Mouse (Mus musculus) testis, postnatal 14 days (tissue): ENCODE results near the gene Tedc2.

Source experiments
- DNase-seq: peaks from one replicate; pipeline ENCODE4 v3.0.0; 2021; ENCODE audit warnings: low spot score

The Tedc2 gene

DNA sequence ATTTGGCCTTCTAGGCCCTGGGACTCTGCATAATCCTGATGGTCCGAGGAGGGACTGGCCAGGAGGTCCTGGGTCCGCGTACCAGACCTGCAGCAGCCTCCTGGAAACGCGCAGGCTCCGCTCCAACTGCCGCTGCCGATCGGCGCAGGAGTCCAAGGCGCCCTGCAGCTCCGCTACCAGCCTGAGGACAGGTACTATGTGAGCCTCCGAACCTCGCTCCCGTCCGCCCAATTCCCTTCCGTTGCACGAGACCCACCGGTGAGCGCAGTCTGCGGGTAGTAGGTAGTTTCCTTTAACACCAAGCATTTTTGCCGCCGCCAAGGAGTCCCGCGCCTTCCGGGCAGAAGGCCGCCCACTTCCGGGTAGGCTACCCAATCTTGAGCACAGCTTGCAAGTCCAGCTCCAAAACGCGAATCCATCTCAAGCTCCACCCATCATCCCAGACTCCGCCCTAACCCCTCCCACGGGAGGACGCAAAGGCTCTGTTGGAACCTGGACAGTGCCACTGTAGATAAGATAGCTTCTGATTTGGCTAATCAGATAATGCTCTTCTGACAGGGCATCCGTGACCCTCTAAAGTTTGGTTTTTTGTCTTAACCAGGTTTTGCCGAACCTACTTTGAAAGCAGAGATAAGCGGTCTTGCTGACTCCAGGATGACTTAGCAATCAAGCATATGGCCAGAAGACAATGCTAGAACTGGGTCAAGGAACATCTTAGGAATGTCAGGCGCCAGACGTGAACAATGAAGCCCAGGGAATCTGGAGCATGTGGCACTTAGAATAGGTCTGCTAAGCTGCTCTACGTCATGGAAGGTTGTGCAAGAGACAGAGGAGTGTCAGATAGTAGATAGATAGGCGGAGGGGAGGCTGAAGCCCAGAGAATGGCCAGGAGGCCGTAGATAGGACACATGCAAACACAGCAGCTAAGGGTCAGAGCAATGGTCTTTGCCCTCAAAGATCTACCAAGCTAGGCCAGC lies at the start of gene Tedc2:
Tedc2 (minus strand) TSS at position 417 of the 977 bp plus-strand sequence.
- DNase-seq, result peak; percentile 89

DNA sequence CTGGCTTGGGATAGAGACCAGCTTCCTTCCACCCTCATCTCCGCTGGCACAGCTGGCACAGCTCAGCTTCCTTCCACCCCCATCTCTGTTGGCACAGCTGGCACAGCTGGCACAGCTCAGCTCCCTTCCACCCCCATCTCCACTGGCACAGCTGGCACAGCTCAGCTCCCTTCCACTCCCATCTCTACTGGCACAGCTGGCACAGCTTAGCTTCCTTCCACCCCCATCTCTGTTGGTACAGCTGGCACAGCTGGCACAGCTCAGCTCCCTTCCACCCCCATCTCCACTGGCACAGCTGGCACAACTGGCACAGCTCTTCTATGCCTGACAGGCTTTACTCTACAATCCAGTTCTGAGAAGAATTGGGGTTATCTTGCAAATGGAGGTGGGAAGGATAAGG lies 46.5 kb upstream of the Tedc2 start:
- DNase-seq, result no peak

DNA sequence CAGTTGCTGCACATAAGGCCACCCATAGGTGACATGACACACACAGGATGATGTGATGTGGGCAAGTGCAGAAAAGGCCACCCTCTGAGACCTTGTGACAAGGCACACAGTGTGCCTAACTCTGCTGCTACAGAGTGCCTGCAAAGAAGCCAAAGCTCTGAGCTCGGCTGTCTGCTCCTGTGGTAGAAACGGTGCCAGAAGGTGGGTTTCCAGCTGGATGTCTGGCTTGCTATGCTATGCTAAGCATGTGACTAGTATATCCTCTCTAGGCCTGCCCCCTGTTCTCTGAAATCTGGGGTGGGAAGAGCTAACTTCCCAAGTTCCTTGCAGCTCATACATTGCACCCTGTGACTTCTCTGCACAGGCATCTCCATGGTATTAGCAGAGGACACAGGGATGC lies 44.1 kb upstream of the Tedc2 start:
- DNase-seq, result no peak

DNA sequence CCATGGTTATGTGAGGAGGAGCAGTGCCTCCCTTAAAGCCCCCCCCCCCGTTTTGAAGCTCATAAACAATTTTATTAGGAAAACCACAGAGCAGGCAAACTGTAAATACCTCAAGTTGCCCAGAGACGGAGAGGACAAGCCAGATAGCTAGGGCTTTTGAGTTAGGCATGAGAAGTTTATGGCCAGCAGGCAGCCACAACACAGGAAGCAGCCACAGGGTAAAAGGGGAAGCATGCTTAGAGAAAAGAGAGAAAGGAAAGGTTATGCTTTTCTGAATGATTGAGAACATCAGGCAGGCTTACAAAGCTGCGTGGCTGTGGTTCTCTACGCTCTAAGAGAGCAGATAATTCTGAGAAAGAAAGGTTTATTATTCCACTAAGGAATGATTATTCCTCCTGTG lies 39.9 kb upstream of the Tedc2 start:
- DNase-seq, result no peak

DNA sequence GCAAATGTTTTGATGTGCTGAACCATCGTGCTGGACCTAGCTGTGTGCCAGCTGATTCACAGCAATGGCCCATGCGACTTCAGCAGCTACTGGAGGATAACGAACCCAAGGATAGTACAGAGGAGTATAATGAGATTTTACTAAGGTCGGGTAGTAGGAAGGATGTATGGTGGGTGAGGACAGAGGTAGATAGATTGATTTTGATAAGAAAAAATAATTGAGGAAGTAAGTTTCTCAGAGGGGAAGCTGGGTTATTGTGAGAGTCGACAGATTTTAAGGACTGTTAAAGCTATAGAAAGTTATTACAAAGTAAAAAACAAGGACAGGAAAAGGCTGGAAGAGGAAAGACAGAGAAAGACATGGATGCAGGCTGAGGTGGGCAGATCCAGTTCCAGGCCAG lies 39.1 kb upstream of the Tedc2 start:
- DNase-seq, result no peak

DNA sequence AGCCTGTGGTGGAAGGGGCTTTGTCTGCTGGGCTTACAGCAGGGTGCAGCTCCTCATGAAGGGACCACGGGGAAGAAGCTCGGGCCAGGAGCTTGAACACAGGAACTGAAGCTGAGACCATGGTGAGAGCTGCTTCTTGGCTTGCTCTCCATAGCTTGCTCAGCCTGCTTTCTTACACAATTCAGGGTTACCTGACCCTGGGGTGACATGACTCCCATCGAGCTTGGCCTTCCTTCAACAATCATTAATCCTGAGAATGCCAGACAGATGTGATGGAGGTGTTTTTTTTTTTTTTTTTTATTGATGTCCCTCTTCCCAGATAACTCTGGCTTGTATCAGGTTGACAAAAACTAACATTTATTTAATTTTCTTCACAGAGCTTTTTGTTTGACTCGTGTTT lies 38.3 kb upstream of the Tedc2 start:
- no peak for DNase-seq

DNA sequence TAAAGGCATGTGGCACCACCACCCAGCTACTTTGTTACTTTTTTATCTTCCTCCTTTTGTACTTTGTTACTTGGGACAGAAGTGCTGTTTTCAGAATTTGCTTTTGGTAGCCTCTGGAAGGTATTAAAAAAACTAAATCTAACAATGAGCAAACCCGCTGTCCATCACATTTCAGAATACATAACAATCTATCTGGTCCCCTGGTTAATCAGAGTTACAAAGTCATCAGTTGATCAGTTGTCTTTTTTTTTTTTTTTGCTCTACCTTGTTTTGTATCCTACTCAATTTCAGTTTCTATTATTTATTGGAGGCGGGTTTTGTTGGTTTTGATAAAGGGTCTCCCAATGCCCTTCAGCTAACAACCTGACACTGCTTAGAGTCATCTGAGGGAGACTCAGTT lies 31.7 kb upstream of the Tedc2 start:
- no peak for DNase-seq

DNA sequence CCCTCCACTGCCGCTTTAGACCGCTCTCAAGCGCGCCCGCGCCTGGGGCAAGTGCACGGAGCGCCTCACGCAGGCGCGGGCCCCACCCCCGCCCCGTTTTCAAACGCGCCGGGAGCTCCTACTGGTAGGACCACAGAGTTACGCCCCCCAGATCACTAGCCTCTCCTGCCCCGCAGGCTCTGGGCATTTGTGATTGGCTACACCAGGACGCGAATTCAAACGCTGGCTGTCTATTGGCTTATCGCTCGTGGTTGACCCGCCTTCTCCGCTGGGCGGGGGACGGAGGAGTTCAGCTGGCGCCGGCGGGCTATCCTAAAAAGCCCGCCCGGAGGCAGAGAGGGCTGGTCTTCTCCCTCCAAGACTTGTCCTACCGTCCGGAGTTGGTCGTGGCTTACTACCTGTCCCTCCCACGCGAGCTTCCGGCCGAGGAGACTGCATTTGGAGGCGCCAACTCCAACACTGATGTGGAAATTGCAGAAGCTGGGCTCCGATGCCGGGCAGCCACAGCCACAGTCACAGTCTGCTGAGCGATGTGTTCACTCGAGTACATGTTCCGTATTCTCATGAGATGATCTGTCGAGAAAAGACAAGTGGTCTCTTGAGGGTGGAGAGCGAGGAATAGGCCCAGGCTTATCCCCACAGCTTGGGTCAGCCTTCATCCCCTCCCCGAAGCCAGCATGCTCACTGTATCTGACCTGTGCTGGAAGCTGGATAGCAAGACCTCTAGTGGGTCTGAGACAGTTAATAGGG lies 30.8 kb upstream of the Tedc2 start, which contains the start of gene Ccnf:
Ccnf (minus strand) TSS at position 165 of the 750 bp plus-strand sequence.
- DNase-seq, result peak; percentile 97

DNA sequence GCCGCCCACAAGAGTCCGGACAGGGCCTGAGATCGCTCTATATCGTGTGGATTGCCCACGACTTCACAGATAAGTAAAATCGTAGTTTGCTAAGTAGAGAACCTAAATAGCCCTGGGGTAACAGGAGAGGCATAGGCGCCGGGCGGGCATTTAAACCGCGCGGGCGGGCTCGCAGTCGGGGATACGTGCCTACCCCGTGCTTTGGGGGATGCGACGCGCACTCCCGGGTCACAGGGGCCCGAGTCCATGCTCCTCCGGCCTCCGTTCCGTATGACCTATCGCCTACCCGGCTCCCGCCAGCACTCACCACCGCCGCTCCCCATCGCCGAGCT lies 30.3 kb upstream of the Tedc2 start:
- no peak for DNase-seq

DNA sequence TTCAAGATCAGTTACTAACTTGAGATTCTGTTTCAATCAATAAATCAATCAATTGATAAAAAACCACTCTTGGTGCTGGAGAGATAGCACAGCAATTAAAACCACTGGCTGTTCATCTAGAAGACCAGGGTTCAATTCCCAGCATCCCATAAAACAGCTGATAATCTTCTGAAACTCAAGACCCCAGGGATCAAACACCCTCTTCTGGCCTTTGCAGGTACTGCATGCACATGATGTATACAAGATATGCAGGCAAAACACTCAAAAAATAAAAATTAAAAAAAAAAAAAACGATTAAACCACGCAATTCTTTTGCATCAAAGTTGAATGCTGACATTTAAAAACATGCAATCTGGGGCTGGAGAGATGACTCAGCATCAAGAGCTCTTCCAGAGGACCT lies 28.0 kb upstream of the Tedc2 start:
- DNase-seq, result no peak

DNA sequence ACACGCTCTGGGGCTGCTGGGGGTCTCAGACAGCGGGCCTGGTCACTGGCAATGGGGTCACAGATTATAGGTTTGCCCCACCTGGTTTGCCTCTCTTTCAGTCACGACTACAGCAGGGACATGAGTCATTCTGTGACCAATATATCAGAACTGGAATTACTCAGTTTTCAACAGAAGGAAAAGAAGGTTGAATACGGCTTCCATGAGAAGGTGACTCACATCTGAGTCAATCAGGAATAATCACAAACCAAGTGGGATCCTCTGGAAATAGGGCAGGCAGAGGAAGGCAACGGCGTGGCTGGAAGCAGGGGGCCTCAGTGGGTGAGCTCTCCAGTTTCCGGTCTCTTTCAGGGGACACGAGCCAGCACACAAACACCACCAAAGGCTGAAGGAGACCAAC lies 23.4 kb upstream of the Tedc2 start:
- DNase-seq, result no peak

DNA sequence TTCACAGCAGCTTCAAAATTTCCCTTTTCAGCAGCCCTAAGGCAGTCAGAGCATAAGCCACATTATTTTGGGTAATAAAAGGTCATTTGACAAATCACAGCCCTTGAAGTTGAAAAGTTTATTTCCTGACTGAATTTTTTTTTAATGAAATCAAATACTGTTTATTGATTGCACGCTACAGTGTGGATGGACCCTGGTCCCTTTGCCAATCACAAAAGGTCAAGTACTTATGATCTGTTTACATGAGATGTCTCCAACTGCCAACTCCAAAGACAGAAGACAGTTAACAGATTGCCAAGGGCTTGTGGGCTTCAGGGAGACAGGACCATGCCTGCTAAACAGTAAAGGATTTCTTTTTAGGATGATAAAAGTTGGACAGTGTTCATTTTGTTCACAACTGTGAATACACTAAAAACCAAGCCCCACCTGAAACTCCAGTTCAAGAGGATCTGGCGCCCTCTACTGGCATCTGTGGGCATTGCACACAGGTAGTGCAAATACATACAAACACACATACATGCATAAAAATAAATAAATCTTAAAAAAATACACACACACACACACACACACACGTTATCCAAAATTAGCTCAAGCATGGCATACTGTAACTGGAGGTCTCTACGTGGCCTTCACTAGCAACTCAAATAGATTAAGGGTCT lies 22.8 kb upstream of the Tedc2 start:
- DNase-seq, result no peak

DNA sequence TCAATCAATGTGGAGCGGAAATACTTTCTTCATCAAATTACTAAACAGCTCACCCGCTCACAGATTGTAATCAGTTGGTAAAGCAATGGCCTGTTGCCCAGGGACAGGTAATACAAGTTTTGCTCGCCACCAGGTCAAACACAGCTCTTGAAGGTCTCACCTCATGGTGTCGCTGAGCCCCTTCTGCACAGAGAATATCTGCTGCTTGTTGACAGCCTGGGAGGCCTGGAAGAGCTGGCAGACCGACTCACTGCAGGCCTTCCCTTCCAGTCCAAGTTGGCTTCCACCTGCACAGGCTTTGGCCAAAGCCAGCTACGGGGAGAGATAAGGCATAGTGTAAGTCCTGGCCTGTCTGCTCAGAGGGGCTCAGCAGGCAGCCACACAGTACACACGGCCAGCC lies 16.3 kb upstream of the Tedc2 start:
- no peak for DNase-seq

DNA sequence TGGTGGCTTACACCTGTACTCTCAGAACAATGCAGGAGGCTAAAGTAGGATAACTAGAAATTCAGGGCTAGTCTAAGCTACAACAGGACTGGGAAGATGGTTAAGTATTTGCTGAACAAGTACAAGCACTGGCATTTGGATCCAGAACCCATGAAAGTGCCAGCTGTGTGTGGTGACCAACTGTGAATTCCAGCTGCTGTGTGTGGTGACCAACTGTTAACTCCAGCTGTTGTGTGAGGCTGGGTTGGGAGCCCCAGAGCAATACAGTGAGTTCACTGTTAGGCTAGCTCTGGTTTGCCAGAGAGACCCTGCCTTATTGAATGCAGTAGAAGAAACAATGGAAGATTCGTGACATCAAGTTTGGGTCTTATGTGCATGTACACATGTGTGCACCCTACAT lies 15.8 kb upstream of the Tedc2 start:
- DNase-seq, result no peak

DNA sequence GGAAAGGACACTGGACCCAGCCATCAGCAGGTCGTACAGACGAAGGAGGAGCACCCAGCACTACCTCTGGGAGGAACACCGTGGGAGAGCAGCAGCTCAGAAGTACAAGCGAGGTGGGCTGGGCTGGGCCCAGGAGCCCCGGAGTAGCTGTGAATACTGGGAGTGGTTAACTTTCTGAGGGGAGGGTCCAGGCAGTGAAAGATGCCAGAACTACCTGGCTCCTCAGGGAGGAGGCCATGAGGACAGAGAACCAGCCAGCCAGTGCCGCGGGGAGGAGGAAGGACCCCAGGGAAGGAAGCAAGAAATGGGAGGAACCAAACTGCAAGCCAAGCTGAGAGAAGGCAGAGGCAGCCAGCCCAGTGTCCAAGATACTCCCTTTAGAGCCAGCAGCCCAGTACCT lies 7.3 kb upstream of the Tedc2 start:
- DNase-seq, result no peak

DNA sequence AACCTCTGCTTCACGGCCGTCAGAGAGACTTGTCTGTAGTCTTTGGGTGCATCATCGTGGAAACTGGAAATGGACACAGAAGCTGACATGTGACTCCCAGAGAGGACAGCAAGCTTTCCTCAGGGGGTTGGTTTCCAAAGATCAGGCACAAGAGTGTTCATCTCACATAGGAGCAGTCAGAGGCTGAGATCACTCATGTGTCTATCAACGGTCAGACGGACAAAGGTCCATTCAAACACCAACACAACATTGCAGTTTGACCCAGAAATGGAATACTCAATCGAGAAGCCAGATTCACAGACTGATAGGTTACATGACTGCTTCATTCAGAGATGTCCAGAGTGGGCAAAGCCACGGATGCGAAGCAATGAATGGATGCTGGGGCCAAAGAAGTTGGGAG lies 6.1 kb upstream of the Tedc2 start:
- no peak for DNase-seq

DNA sequence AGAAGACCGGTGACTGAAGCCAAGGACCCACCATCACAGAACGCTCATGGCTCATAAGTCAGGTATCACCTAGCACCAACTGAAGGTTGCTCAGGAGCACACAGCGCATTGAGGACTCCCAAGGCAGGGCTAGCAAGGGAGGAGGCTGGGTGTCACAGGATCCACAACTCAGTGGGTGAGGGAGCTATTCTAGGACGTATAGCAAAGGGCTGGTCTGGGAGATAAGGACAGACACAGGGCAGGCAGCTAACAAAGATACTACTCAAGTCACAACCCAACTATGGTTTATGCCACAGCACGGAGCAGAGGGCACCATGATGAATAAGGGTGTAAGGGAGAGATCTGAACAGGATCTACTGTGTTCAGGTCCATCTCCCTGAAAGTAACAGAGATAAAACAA lies 5.2 kb upstream of the Tedc2 start:
- no peak for DNase-seq

DNA sequence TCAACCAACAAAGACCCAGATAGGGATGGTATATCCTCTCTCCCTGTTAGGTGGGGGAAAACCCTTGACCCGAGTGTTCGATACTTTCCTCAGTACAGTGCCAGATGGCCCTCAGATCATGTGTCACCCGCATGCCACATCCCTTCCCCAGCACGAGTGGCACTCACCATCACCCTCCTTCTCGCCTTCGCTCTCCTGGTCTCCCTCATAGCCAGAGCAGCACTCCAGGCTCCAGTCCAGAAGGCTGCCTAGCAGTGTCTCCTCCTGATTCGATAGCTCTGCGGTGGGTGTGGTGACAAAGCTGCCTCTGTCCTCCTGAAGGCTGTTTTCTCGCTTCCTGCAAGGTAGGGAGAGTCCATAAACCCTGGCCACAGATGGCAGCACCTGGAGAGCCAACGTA lies 4.1 kb upstream of the Tedc2 start:
- DNase-seq, result no peak

DNA sequence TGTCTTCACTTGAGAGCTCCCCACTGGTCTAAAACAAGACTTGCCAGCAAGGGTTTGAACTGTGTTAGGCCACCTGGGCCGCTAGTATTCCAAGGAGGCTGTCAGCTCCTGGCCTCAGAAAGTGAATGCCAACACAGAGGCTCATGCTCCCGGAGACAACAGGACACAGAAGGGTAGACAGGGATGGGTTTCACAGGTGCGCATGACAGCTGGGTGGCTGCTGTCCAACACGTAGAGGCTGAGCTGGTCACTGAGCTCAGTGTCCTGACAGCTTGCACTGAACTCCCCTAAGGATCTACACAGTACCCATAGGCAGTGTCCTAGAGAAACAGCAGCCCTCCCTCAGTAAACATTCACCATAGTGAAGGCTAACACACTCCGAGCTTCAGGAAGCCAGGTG lies 2.9 kb upstream of the Tedc2 start:
- DNase-seq, result no peak

DNA sequence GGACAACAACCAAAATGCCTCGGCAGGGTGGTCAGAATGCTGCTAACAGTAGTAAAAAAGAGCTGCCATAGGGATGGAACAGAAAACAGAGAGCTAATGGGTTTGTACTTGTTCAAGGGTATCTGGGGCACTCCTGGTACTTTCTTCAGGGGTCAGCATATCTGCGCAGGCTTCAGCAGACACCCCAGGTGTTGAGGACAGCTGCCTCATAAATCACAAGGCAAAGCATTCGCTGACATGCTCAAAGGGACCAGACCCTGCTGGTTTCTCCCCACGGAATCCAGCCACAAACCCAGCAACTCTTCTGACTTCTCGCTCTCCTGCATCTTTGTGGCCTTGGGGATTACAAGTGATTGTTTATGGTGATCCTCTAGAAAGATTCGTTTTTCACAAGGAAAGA lies 2.0 kb upstream of the Tedc2 start:
- DNase-seq, result no peak

DNA sequence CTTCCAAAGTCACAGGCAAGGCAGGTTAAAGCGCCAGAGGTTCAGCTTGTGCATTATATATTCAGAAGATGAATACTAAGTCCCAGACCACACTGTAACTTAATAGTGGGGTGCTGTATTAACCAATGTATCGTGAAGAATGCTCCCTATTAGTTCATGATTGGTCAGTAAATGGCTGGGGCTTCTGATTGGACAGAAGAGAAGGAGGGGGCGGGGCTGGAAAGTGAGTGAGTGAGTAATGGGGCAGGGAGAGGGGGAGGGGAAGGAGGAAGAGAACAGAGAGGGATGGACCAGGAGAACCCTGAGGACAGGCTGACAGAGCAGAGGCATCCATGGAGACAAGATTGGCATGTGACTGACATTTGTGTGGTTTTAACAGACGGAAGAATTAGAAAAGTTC lies 3.8 kb downstream of the Tedc2 start:
- no peak for DNase-seq

DNA sequence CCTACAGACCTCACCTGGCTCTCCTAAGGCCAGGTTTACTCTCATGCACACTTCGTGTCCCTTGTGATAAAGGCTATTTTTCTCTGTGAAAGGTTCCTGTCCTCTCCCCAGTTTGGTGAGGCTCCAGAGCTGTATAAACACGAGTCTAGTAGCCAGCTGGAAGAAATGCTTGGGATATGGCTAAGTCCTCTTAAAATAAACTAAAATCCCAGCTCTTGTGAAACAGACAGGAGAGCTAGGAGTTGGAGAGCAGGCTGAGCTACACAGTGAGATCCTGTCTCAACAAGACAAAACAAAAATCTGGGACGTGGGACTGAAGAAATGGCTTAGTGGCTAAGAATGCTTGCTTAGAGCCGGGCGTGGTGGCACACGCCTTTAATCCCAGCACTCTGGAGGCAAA lies 7.5 kb downstream of the Tedc2 start:
- DNase-seq, result no peak

DNA sequence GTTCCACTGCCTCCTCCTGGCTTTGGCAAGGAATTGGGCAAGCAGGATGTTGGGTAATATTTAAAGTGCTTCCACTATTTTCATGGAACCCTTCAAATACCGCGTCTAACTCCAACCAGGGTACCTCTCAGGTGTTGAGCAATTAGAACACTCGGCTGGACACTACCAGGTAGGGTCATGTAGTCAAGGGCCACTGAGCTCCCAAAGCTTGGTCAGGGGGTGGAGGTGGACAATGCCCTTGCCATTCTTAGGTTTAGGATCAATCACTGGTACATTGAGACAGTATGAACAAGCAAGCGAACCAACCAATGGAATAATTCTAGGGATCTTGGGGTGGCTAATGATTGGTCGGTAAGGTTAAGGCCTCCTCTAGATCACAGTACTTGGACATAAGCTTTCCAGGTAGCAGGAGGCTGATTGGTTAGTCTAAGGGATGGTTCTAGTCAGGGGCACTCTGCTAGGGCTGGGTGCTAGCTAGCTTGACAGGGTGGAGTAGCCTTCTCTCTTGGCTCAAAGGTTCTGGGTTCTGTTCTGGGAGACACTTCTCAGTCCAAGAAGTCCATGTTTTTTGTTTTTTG lies 8.1 kb downstream of the Tedc2 start:
- DNase-seq, result no peak
